Mouse (Mus musculus) heart, embryonic 16.5 days (tissue): ENCODE data around the gene Rcan3. TPM values are rescaled to one million over a fixed set of nuclear protein-coding genes. Genes with fewer than 3 reads are reported as not detected.

ENCODE experiments used
- ATAC-seq: fragments of 200-750 bp; cut with Nextera tagmentation; replicated peaks from 2 replicates; pipeline ENCODE4 v1.8.0; 2017; ENCODE audit warnings: moderate number of reproducible peaks; ENCODE audit not compliant: insufficient read depth, low FRiP score; ENCODE audit errors: extremely low read depth
- H3K27ac ChIP-seq: fragments of 300-500 bp; sonication (generic); 2 replicates; pipeline ENCODE4 v1.5.1; 2014; ENCODE audit warnings: mild to moderate bottlenecking, low read length, control low read depth, moderate library complexity
- H3K27me3 ChIP-seq: fragments of 300-500 bp; sonication (generic); 2 replicates; pipeline ENCODE4 v1.6.1; 2014; ENCODE audit warnings: low read length, mixed read lengths; ENCODE audit not compliant: control insufficient read depth, insufficient read depth
- H3K36me3 ChIP-seq: fragments of 300-500 bp; sonication (generic); 2 replicates; pipeline ENCODE4 v1.6.1; 2014; ENCODE audit not compliant: control insufficient read depth, insufficient read depth
- H3K4me1 ChIP-seq: fragments of 300-500 bp; sonication (generic); 2 replicates; pipeline ENCODE4 v1.6.1; 2014; ENCODE audit warnings: low read length, mixed read lengths; ENCODE audit not compliant: control insufficient read depth, insufficient read depth
- H3K4me2 ChIP-seq: fragments of 300-500 bp; sonication (generic); 2 replicates; pipeline ENCODE4 v1.6.1; 2014; ENCODE audit warnings: low read depth, mild to moderate bottlenecking, control low read depth, low read length
- H3K4me3 ChIP-seq: fragments of 300-500 bp; sonication (generic); 2 replicates; pipeline ENCODE4 v1.5.1; 2014; ENCODE audit warnings: mild to moderate bottlenecking, control low read depth, low read length
- H3K9ac ChIP-seq: fragments of 300-500 bp; sonication (generic); 2 replicates; pipeline ENCODE4 v1.6.1; 2014; ENCODE audit warnings: low read length, control low read depth
- H3K9me3 ChIP-seq: fragments of 300-500 bp; sonication (generic); replicated peaks from 2 replicates; pipeline ENCODE4 v1.6.1; 2016; ENCODE audit warnings: low read length; ENCODE audit not compliant: control insufficient read depth
- whole genome bisulfite sequencing: fragments of 180-500 bp; shearing (Covaris S2); extraction: QIAGEN DNeasy Blood & Tissue Kit; methylation state at CpG from one replicate; pipeline ENCODE4 v1.1.7; 2014; 5-methylcytosine and 5-hydroxymethylcytosine counted together
- polyA plus RNA-seq: library from polyadenylated mRNA; unstranded; fragments of >200 nt; fragmentation: Nextera tagmentation; extraction: Ambion mirVana; gene quantifications from 2 replicates; pipeline ENCODE4 v1.2.1, GENCODE M21; 2015

The Rcan3 gene
- polyA plus RNA-seq, 1 experiment from 2014 or later = 8.0 TPM

GRCm38 (mm10) chr4:135391014-135391413, 42.6 kb downstream of the Rcan3 start:
- Histone ChIP-seq H3K9ac (no peak overlapping the region), H3K27me3 (peaks cover 2% of the 10 kb centered on the region; the same call in 1 of the 2 replicates)

GRCm38 (mm10) chr4:135385614-135386013, 48.0 kb downstream of the Rcan3 start:
- no peak overlapping the region for H3K4me2 ChIP-seq
- H3K4me1 ChIP-seq = 0 out of 2 replicates have a peak, but pooled peaks cover 3% of the 10 kb centered on the region
- no peaks in the 10 kb centered on the region for H3K27me3 ChIP-seq
- H3K9me3 ChIP-seq = no peaks in the 10 kb centered on the region
- no peak overlapping the region for H3K4me3 ChIP-seq
- H3K27ac ChIP-seq = no peak overlapping the region
- ATAC-seq = no peak
- no peak overlapping the region for H3K9ac ChIP-seq
- 31% methylated on average over 10 of the region's 10 CpGs for WGBS
- no peaks in the 10 kb centered on the region for H3K36me3 ChIP-seq

More at GRCm38 (mm10) chr4:135391014-135391413, 42.6 kb downstream of the Rcan3 start:
- no peak overlapping the region for H3K27ac ChIP-seq
- no peaks in the 10 kb centered on the region for H3K36me3 ChIP-seq
- 66% methylated on average over 6 of the region's 6 CpGs for WGBS
- ATAC-seq = no peak
- no peaks in the 10 kb centered on the region for H3K9me3 ChIP-seq
- H3K4me3 ChIP-seq = no peak overlapping the region
- no peak overlapping the region for H3K4me2 ChIP-seq
- no peaks in the 10 kb centered on the region for H3K4me1 ChIP-seq

GRCm38 (mm10) chr4:135382316-135382715, 51.3 kb downstream of the Rcan3 start:
- Histone ChIP-seq H3K9me3 (no peaks in the 10 kb centered on the region), H3K4me3 (no peak overlapping the region), H3K4me2 (no peak overlapping the region), H3K36me3 (no peaks in the 10 kb centered on the region), H3K4me1 (0 out of 2 replicates have a peak, but pooled peaks cover 3% of the 10 kb centered on the region), H3K27me3 (no peaks in the 10 kb centered on the region), H3K27ac (no peak overlapping the region), H3K9ac (no peak overlapping the region)
- no peak for ATAC-seq
- 4% methylated on average over 14 of the region's 14 CpGs for WGBS

- Histone ChIP-seq H3K36me3 (no peaks in the 10 kb centered on the region), H3K27me3 (no peaks in the 10 kb centered on the region), H3K4me2 (no peak overlapping the region), H3K4me1 (0 out of 2 replicates have a peak, but pooled peaks cover 3% of the 10 kb centered on the region), H3K27ac (no peak overlapping the region), H3K9me3 (no peaks in the 10 kb centered on the region), H3K9ac (no peak overlapping the region), H3K4me3 (no peak overlapping the region)
- no peak for ATAC-seq
- 46% methylated on average over 8 of the region's 8 CpGs for WGBS
Measured at GRCm38 (mm10) chr4:135381355-135381754, 52.3 kb downstream of the Rcan3 start.

- WGBS = 70% methylated on average over 11 of the region's 11 CpGs
- Histone ChIP-seq H3K9me3 (no peaks in the 10 kb centered on the region), H3K27me3 (no peaks in the 10 kb centered on the region), H3K4me3 (no peak overlapping the region), H3K9ac (no peak overlapping the region), H3K4me2 (no peak overlapping the region), H3K36me3 (no peaks in the 10 kb centered on the region), H3K27ac (no peak overlapping the region), H3K4me1 (no peaks in the 10 kb centered on the region)
- ATAC-seq = no peak
Measured at GRCm38 (mm10) chr4:135377241-135377640, 56.4 kb downstream of the Rcan3 start.

- Histone ChIP-seq H3K9me3 (no peaks in the 10 kb centered on the region), H3K36me3 (no peaks in the 10 kb centered on the region), H3K4me3 (no peak overlapping the region), H3K27me3 (no peaks in the 10 kb centered on the region), H3K4me1 (no peaks in the 10 kb centered on the region), H3K9ac (no peak overlapping the region), H3K4me2 (no peak overlapping the region), H3K27ac (no peak overlapping the region)
- ATAC-seq = no peak
- WGBS = 61% methylated on average over 3 of the region's 3 CpGs
Measured at GRCm38 (mm10) chr4:135375444-135375843, 58.2 kb downstream of the Rcan3 start.

GRCm38 (mm10) chr4:135373299-135373698, 60.4 kb downstream of the Rcan3 start:
- H3K9me3 ChIP-seq = no peaks in the 10 kb centered on the region
- no peak overlapping the region for H3K4me2 ChIP-seq
- no peaks in the 10 kb centered on the region for H3K4me1 ChIP-seq
- no peak overlapping the region for H3K4me3 ChIP-seq
- no peak for ATAC-seq
- 77% methylated on average over 5 of the region's 5 CpGs for WGBS
- no peaks in the 10 kb centered on the region for H3K27me3 ChIP-seq
- no peak overlapping the region for H3K9ac ChIP-seq
- H3K36me3 ChIP-seq = no peaks in the 10 kb centered on the region
- no peak overlapping the region for H3K27ac ChIP-seq

- no peaks in the 10 kb centered on the region for H3K36me3 ChIP-seq
- H3K4me2 ChIP-seq = no peak overlapping the region
- no peak overlapping the region for H3K9ac ChIP-seq
- ATAC-seq = no peak
- H3K27ac ChIP-seq = no peak overlapping the region
- no peaks in the 10 kb centered on the region for H3K9me3 ChIP-seq
- H3K4me1 ChIP-seq = no peaks in the 10 kb centered on the region
- H3K27me3 ChIP-seq = no peaks in the 10 kb centered on the region
- 79% methylated on average over 11 of the region's 11 CpGs for WGBS
- H3K4me3 ChIP-seq = no peak overlapping the region
Measured at GRCm38 (mm10) chr4:135370372-135370771, 63.3 kb downstream of the Rcan3 start.

- H3K36me3 ChIP-seq = no peaks in the 10 kb centered on the region
- WGBS = 42% methylated on average over 6 of the region's 6 CpGs
- no peaks in the 10 kb centered on the region; the same call in 1 of the 2 replicates for H3K27me3 ChIP-seq
- no peak overlapping the region for H3K9ac ChIP-seq
- H3K4me1 ChIP-seq = no peaks in the 10 kb centered on the region
- no peak for ATAC-seq
- H3K4me3 ChIP-seq = no peak overlapping the region
- H3K4me2 ChIP-seq = no peak overlapping the region
- no peak overlapping the region for H3K27ac ChIP-seq
- H3K9me3 ChIP-seq = no peaks in the 10 kb centered on the region
Measured at GRCm38 (mm10) chr4:135362828-135363227, 70.8 kb downstream of the Rcan3 start.
